Mouse (Mus musculus) spleen, adult 2 months (tissue): Measurements from ENCODE around the gene Slc30a3.
A peak's percentile ranks its signal among the peaks of the same experiment; 100 is the strongest.

Experiments
- CTCF ChIP-seq: fragments of 200-500 bp; IDR thresholded peaks from 2 replicates; pipeline ENCODE4 v1.5.1; 2011; ENCODE audit warnings: mild to moderate bottlenecking, inconsistent platforms; ENCODE audit not compliant: insufficient read depth, insufficient read length, insufficient replicate concordance; ENCODE audit errors: extremely low read depth
- POLR2A ChIP-seq: fragments of 200-500 bp; IDR thresholded peaks from 2 replicates; pipeline ENCODE4 v1.6.1; 2011; ENCODE audit warnings: low read depth, low read length, inconsistent platforms

GRCm38 (mm10) chr5:31047848-31048762 is 59.9 kb downstream of the Slc30a3 start, which contains the start of gene Atraid:
- TF ChIP-seq POLR2A: peak; percentile 89
- TF ChIP-seq CTCF: no peak
